ENCODE assay signal across 8 mouse cellular contexts in genomic region chr12:17689931-17690563, GRCm38 (mm10). TPM values are rescaled to one million over a fixed set of nuclear protein-coding genes. Genes with fewer than 3 reads are reported as not detected.
DNase-seq lines count a peak whose midpoint lies in the region; ATAC-seq lines count a peak whose summit lies in the region.

No protein-coding gene starts in this region.

- H3K4me2 ChIP-seq in lung, embryonic 16.5 days (ENCODE audit: low read depth, low read length): peak overlapping the region; percentile 60
- peak overlapping the region; percentile 97 for H3K4me2 ChIP-seq in hindbrain, embryonic 13.5 days

- H3K27me3 ChIP-seq in lung, embryonic 16.5 days (ENCODE audit: control insufficient read depth, insufficient read depth, low read depth, low read length): no peaks in the 10 kb centered on the region
- 0 out of 2 replicates have a peak, but pooled peaks cover 7% of the 10 kb centered on the region for H3K27me3 ChIP-seq in hindbrain, embryonic 13.5 days
- no peaks in the 10 kb centered on the region for H3K27me3 ChIP-seq in midbrain, embryonic 10.5 days (ENCODE audit: low read depth, poor library complexity, severe bottlenecking)

- no peaks in the 10 kb centered on the region for H3K9me3 ChIP-seq in lung, embryonic 16.5 days (ENCODE audit: control insufficient read depth, low read length)
- no peaks in the 10 kb centered on the region for H3K9me3 ChIP-seq in hindbrain, embryonic 13.5 days
- H3K9me3 ChIP-seq in midbrain, embryonic 10.5 days (replicated peaks): no peaks in the 10 kb centered on the region

- H3K36me3 ChIP-seq in lung, embryonic 16.5 days (ENCODE audit: control insufficient read depth, insufficient read depth, low read length): no peaks in the 10 kb centered on the region
- no peaks in the 10 kb centered on the region for H3K36me3 ChIP-seq in hindbrain, embryonic 13.5 days
- H3K36me3 ChIP-seq in midbrain, embryonic 10.5 days: no peaks in the 10 kb centered on the region

- peak overlapping the region; percentile 64 for H3K9ac ChIP-seq in lung, embryonic 16.5 days (ENCODE audit: low read length)
- H3K9ac ChIP-seq in hindbrain, embryonic 13.5 days: peak overlapping the region; percentile 79

- H3K4me3 ChIP-seq in lung, embryonic 16.5 days (ENCODE audit: low read length): peak overlapping the region; percentile 85
- H3K4me3 ChIP-seq in hindbrain, embryonic 13.5 days: peak overlapping the region; percentile 58
- peak overlapping the region; percentile 70 for H3K4me3 ChIP-seq in midbrain, embryonic 10.5 days

- peak; percentile 14 for DNase-seq in adrenal gland, adult 8-10 months
- DNase-seq in adrenal gland, adult 18-20 months (ENCODE audit: low spot score in 2 of 2): no peak
- no peak for DNase-seq in lung, postnatal 36 days
- no peak for DNase-seq in midbrain, embryonic 10.5 days (ENCODE audit: low spot score)
- DNase-seq in adrenal gland, postnatal 14 days: no peak
- no peak for DNase-seq in layer of hippocampus, postnatal 14 days (ENCODE audit: low spot score in 2 of 2)

- WGBS in lung, embryonic 16.5 days: 10% methylated on average over 19 of the region's 20 CpGs
- 12% methylated on average over 20 of the region's 20 CpGs for WGBS in hindbrain, embryonic 13.5 days
- 9% methylated on average over 20 of the region's 20 CpGs for WGBS in midbrain, embryonic 10.5 days

- H3K27ac ChIP-seq in lung, embryonic 16.5 days (ENCODE audit: low read length): peak overlapping the region; percentile 78
- H3K27ac ChIP-seq in hindbrain, embryonic 13.5 days: peak overlapping the region; percentile 23; the same call in 1 of the 2 replicates
- peak overlapping the region; percentile 89 for H3K27ac ChIP-seq in midbrain, embryonic 10.5 days (replicated peaks)

- ATAC-seq in lung, embryonic 16.5 days (ENCODE audit: low read depth): peak; percentile 84
- ATAC-seq in hindbrain, embryonic 13.5 days (ENCODE audit: low FRiP score): no peak; the same call in 1 of the 2 replicates

- H3K4me1 ChIP-seq in lung, embryonic 16.5 days (replicated peaks; ENCODE audit: control insufficient read depth, insufficient read depth, low read length): peaks cover 20% of the 10 kb centered on the region
- peaks cover 37% of the 10 kb centered on the region for H3K4me1 ChIP-seq in hindbrain, embryonic 13.5 days (replicated peaks)
- peaks cover 50% of the 10 kb centered on the region for H3K4me1 ChIP-seq in midbrain, embryonic 10.5 days

RNA-seq across cellular contexts. Expression of gene Hpcal1, which starts 0.6 kb away (rescaled TPM):
- 10 to 100 TPM; 18.8 to 34.0 (median 25.4) TPM for total RNA-seq in adrenal gland, adult 8-10 months (2022)
- total RNA-seq in adrenal gland, adult 18-20 months (2021): 10 to 100 TPM; 23.2 to 25.2 TPM
- 94.5 and 102 TPM in 2 replicates for polyA plus RNA-seq in lung, embryonic 16.5 days (2015; fragmentation: Nextera tagmentation; extraction: Ambion mirVana)
- polyA plus RNA-seq in hindbrain, embryonic 13.5 days (2015; fragmentation: Nextera tagmentation; extraction: Ambion mirVana): 77.6 and 79.9 TPM in 2 replicates
- 41.0 and 41.9 TPM in 2 replicates for polyA plus RNA-seq in midbrain, embryonic 10.5 days (2016; fragmentation: Nextera tagmentation; extraction: Ambion mirVana)
- 26.8 and 33.4 TPM in 2 replicates for total RNA-seq in adrenal gland, postnatal 14 days (2021)
- 10 to 100 TPM; 41.1 to 45.4 TPM for total RNA-seq in layer of hippocampus, postnatal 14 days (2021)

Comparison
In these comparisons a context has a peak if more than half of its experiments do, and no peak if none do; other contexts are left out.
1. H3K27ac ChIP-seq: peak in every context shown above with its lines; median percentile 89 in midbrain, embryonic 10.5 days; 78 in lung, embryonic 16.5 days; 23 in hindbrain, embryonic 13.5 days.